Mouse (Mus musculus): ENCODE results near the gene Gm11562.

GRCm38 (mm10) chr11:99630890-99631289 is 10.7 kb upstream of the Gm11562 start:
- TF ChIP-seq POLR2A (IDR thresholded peaks at IDR 0.05; ENCODE audit: insufficient read depth, low read depth, low read length): no peak
- no peak for TF ChIP-seq CTCF (IDR thresholded peaks at IDR 0.05)
